Mouse (Mus musculus) thymus, postnatal 0 days (tissue): ENCODE data around the gene 4930595D18Rik. TPM values are rescaled to one million over a fixed set of nuclear protein-coding genes. Genes with fewer than 3 reads are reported as not detected.
A peak's percentile ranks its signal among the peaks of the same experiment; 100 is the strongest.

Experiments used
- DNase-seq: peaks from one replicate; pipeline ENCODE4 v3.0.0-alpha.2; 2015; ENCODE audit warnings: low spot score
- polyA plus RNA-seq: library from polyadenylated mRNA; unstranded; fragments of >200 nt; fragmentation: Nextera tagmentation; extraction: Ambion mirVana; gene quantifications from 2 replicates; pipeline ENCODE4 v1.2.1, GENCODE M21; 2015

Gene 4930595D18Rik
- polyA plus RNA-seq, 1 experiment from 2014 or later = 0.34 TPM

DNA sequence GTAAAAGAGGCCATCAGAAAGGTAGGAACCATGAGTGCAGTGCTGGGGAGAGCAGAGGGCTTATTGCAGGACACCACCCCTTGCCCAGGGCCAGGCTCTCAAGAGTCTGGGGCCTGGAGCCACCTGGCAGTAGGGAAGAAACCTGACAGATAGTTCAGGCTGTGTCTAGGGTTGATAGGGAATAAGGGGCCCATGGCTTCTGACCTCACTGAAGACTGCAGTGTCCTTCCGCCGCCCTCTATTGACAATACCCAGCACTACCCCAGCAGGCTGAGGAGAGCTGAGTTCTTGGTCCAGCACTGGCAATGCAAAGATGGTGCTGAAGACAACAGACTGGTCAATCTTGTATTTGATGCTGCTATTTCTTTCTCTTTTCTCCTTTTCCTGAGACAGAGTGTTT, 47.2 kb downstream of the 4930595D18Rik start:
- DNase-seq = no peak

DNA sequence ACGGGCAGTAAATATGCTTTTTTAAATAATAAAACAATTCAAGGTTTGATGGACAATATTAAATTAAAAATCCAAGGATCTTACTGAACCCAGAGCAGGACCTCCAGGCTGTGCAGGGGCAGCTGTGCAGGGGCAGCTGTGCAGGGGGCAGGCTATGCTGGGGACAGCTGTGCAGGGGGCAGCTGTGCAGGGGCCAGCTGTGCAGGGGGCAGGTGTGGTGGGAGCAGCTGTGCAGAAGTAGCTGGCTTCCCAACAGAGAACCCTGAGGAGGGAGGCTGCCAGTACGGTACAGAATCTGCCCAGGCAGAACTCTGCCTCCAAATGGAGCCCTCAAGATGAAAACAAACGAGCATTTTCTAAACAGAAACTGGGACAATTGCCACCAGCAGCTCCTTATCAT, 48.3 kb downstream of the 4930595D18Rik start:
- DNase-seq = no peak

DNA sequence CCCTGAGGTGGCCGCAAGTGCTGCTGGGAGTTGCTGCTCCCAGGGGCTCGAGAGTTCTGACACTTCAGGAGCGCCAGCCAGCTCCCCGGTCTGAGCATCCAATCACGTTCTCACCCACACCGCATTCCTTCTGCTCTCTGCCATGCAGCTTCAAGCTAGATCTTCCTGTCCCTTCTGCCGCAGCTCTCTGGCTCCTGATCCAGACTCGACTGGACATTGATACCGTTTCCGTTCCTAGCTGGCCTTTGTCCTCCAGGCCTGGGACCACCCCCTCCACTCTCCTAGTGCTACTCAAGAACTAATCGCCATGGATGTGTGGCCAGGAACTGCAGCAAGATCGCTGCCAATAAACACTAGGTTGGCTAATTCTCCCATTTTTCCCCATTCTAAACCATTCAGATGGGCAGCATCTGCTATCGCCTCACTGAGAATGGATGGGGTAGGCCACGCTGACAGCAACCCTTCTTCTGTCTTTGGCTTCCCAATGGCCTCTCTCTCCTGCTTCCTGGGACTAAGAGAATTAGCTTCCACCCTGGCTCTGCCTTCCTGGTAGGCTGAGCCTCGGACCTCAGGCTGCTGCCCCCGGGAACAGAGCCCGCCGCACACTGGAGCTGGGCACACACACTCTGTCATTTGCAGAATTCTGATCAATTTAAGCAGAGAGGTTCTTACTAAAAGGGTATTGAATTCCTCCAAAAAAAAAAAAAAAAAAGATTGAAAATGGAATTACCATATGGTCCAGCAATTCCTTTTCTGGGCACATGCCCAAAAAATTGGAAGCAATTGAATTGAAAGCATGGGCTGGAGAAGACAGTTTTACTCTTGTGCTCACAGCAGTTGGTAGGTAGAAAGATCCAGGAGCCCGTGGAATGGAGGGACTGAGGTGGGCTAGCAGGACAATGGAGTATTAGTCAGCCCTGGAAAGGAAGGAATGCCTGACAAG, 49.2 kb downstream of the 4930595D18Rik start:
- DNase-seq = no peak

DNA sequence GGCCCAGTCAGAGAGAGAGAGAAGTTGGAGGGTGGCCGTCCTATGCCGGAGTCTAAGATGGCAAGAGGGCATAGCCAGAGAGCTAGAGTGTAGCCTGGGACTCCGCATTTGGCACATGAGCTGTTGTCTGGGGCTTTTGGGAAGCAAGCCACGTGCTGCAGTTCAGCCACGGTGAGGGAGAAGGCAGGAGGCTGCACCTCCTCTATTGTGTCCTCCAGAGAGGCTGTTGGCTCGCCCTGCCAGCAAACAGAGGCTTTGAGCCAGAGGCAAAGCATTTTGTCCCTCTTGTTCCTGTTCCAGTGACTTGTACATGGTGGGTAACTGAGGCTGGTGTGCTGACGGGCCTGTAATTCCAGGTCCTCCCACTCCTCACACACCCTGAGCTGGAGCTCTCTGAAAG, 50.1 kb downstream of the 4930595D18Rik start:
- DNase-seq = no peak

DNA sequence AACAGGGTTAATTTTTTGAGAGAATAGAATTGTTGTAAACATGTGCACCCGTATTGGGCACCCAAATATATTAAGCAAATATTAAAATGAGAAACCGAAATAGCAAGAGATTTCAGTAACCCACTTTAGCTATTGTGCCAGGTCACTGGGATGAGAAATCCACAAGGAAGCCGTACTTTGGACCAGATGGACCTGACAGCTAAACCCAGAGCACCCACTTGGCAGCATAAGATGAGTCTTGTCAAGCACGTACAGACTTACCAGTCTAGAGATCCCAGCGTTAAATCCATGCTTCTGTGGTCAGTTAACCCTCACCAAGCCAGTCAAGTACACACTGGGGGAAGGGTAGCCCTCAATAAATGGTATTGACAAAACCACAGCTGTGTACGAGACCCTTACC, 58.6 kb downstream of the 4930595D18Rik start:
- no peak for DNase-seq

DNA sequence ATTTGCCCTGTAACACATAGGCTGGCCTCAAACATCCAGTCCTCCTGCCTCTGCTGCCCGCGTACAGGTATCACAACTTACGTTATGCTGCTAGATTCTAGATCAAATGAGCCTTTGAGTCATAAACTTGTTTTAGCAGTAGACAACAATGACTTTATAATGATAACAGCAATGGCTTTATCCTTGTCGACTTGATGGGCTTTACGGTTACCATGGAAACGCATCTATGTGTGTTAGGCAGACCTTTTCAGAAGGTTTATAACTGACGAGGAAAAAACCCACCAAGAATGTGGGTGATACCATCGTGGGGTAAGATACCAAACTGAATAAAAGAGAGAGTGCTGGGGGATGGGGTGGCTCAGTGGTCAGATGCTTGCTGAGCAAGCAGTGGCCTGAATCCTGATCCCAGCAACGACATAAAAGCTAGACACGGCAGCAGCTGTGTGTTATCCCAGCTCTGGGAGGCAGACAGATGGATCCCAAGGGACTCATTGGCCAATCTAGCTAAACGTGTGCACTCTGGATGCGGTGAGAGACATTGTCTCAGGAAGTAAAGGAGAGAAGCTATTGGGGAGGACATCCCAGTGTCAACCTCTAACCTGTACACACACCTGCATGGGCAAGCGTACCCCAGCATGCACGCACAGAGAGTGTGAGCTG, 59.6 kb downstream of the 4930595D18Rik start:
- DNase-seq = no peak

GRCm38 (mm10) chr12:111122332-111122852, 61.9 kb downstream of the 4930595D18Rik start:
- peak; percentile 43 for DNase-seq

DNA sequence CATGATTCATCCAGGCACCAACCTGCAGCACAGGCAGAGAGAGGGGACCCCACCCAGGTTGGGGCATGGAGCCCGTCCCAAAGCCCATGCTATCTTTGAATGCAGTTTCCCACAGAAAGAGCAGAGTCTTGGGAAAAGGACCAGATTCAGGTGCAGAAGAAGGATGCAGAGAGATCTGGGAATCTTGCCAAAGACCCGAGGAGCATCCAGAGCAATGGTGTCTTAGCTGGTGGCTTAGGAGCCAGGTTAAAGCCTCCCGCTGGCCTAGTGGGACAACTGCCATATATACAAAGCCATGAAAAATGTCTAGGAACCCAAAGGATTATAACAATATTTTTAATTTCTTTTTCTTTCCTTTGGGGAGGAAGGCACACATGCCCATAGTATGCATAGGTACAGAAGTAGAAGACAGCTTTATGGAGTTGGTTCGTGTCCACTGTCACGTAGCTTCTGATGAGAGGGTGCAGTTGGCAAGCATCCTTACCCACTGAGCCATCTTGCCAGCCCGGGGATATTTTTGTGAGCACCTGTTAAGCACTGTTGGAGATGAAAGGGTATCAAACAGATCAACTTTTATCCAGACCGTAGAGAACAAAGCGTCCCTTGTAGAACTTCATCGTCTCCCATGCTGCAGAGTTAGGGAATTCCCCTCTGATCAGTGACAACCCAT, 63.2 kb downstream of the 4930595D18Rik start:
- DNase-seq = no peak

GRCm38 (mm10) chr12:111119506-111120085, 64.7 kb downstream of the 4930595D18Rik start:
- DNase-seq = no peak

DNA sequence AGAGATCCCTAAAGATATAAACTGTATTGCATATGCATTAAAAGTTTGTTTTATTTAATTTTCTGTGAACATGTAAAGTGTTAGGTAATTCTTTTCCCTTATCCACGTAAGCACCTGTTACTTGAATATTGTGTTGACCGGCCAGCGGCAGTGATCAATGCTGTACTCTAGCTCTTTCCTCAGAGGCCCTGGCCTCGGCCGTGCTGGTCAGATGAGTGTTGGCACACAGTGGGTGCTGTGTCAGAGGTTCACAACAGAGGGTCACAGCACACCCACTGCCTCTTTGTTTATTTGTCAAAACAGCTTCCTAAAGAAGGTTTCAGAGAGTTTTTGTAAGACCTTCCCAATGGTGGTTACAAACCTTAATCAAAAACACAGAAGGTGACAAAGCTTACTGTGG, 69.7 kb downstream of the 4930595D18Rik start:
- no peak for DNase-seq

DNA sequence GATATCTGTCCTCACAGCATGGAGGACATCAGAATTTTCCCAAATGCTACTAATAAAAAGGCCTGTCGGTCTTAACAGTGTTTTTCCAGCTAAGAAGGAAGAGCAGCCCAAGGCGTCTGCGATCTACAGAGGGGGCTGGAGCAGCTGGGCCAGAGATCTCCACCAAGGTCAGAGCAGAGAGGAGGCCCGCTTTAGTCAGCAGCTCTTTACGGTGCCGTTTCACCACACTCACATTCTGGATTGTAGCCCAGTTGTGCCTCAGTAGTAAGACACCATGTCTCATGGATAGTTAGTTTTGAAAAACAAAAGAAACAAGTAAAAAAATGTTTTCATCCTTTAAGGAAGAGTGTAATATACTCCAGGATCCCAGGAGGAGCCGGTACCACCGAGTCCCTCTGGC, 73.1 kb downstream of the 4930595D18Rik start:
- DNase-seq = no peak

Other genes starting within 250 kb of the 4930595D18Rik start
- 9.6 and 11.0 TPM in 2 replicates for gene Ankrd9, start 205.5 kb downstream of the 4930595D18Rik start, polyA plus RNA-seq
- gene Rcor1, start 145.1 kb downstream of the 4930595D18Rik start, polyA plus RNA-seq = 10.1 and 14.0 TPM in 2 replicates
- gene Traf3, start 18.1 kb downstream of the 4930595D18Rik start, polyA plus RNA-seq = 11.7 and 13.1 TPM in 2 replicates
- 0.93 and 1.0 TPM in 2 replicates for gene Amn, start 86.6 kb upstream of the 4930595D18Rik start, polyA plus RNA-seq
- 4.3 and 4.9 TPM in 2 replicates for gene Cdc42bpb, start 193.2 kb upstream of the 4930595D18Rik start, polyA plus RNA-seq
- 4.8 and 5.9 TPM in 2 replicates for gene Lbhd2, start 222.3 kb upstream of the 4930595D18Rik start, polyA plus RNA-seq
- 25.3 and 33.2 TPM in 2 replicates for gene Exoc3l4, start 232.5 kb upstream of the 4930595D18Rik start, polyA plus RNA-seq